Mouse (Mus musculus) bone marrow, adult 2 months (tissue): ENCODE data around the gene Fam219a.

ENCODE experiments used
- CTCF ChIP-seq: fragments of 200-500 bp; IDR thresholded peaks from 2 replicates; pipeline ENCODE4 v1.5.1; 2011; ENCODE audit warnings: low read length, control low read depth; ENCODE audit not compliant: control insufficient read depth, insufficient read depth
- POLR2A ChIP-seq: fragments of 200-500 bp; IDR thresholded peaks from 2 replicates; pipeline ENCODE4 v1.6.1; 2011; ENCODE audit warnings: low read depth, mild to moderate bottlenecking, control low read depth, low read length, borderline replicate concordance; ENCODE audit not compliant: control insufficient read depth

DNA sequence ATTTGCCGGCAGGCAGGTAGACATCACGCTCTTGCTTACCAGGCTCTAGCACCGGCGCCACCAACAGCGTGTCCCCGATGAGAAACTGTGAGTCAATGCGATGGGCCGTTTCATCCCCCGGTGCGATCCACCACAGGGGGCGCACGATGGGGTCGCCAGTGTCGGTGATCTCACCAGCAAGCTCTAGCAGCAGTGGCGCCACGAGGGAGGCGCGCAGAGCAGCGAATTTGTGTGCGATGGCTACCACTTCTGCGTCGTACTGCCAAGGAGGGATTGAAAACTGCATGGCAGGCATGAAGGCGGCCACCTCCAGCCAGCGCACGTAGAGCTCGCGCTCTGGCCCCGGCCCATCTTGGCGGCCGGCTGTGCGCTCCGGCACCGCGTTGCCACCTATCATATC is 71.8 kb downstream of the Fam219a start:
- TF ChIP-seq CTCF (no peak), POLR2A (no peak)
